Mouse (Mus musculus) lung, postnatal 0 days (tissue): ENCODE results near the gene Nav3. TPM values are rescaled to one million over a fixed set of nuclear protein-coding genes. Genes with fewer than 3 reads are reported as not detected.

Experiments
- ATAC-seq: fragments of 200-750 bp; cut with Nextera tagmentation; 2 replicates; pipeline ENCODE4 v1.8.0; 2017; ENCODE audit warnings: moderate library complexity
- DNase-seq: peaks from one replicate; pipeline ENCODE4 v3.0.0-alpha.2; 2016; ENCODE audit warnings: low spot score
- H3K27ac ChIP-seq: fragments of 300-500 bp; sonication (generic); 2 replicates; pipeline ENCODE4 v1.5.1; 2014; ENCODE audit warnings: antibody characterized with exemption, mild to moderate bottlenecking, low read length, mixed read lengths
- H3K27me3 ChIP-seq: fragments of 300-500 bp; sonication (generic); replicated peaks from 2 replicates; pipeline ENCODE4 v1.6.1; 2014; ENCODE audit warnings: low read length, mixed read lengths; ENCODE audit not compliant: insufficient read depth
- H3K36me3 ChIP-seq: fragments of 300-500 bp; sonication (generic); 2 replicates; pipeline ENCODE4 v1.6.1; 2014; ENCODE audit warnings: low read length, mixed read lengths; ENCODE audit not compliant: insufficient read depth
- H3K4me1 ChIP-seq: fragments of 300-500 bp; sonication (generic); 2 replicates; pipeline ENCODE4 v1.6.1; 2014; ENCODE audit warnings: antibody characterized with exemption, low read depth, low read length, mixed read lengths; ENCODE audit not compliant: insufficient read depth
- H3K4me2 ChIP-seq: fragments of 300-500 bp; sonication (generic); replicated peaks from 2 replicates; pipeline ENCODE4 v1.6.1; 2014; ENCODE audit warnings: low read depth, mild to moderate bottlenecking, low read length, moderate library complexity, mixed read lengths
- H3K4me3 ChIP-seq: fragments of 300-500 bp; sonication (generic); 2 replicates; pipeline ENCODE4 v1.5.1; 2014; ENCODE audit warnings: low read depth, low read length
- H3K9ac ChIP-seq: fragments of 300-500 bp; sonication (generic); replicated peaks from 2 replicates; pipeline ENCODE4 v1.6.1; 2014; ENCODE audit warnings: low read depth, mild to moderate bottlenecking
- H3K9me3 ChIP-seq: fragments of 300-500 bp; sonication (generic); 2 replicates; pipeline ENCODE4 v1.6.1; 2016; ENCODE audit warnings: low read length, mixed read lengths
- CTCF ChIP-seq: IDR thresholded peaks from 2 replicates; pipeline ENCODE4 v1.5.1; 2016; ENCODE audit warnings: antibody characterized with exemption, mild to moderate bottlenecking
- EP300 ChIP-seq: IDR thresholded peaks from 2 replicates; pipeline ENCODE4 v1.6.1; 2016; ENCODE audit warnings: antibody characterized with exemption, mild to moderate bottlenecking, control low read depth
- WGBS: fragments of 180-500 bp; shearing (Covaris S2); extraction: QIAGEN DNeasy Blood & Tissue Kit; methylation state at CpG from one replicate; pipeline ENCODE4 v1.1.7; 2014; 5-methylcytosine and 5-hydroxymethylcytosine counted together
- polyA plus RNA-seq: library from polyadenylated mRNA; unstranded; fragments of >200 nt; fragmentation: Nextera tagmentation; extraction: Ambion mirVana; gene quantifications from 2 replicates; pipeline ENCODE4 v1.2.1, GENCODE M21; 2015

Gene Nav3
- polyA plus RNA-seq, 1 experiment from 2014 or later: 0.33 TPM

- no peak overlapping the region for H3K27ac ChIP-seq
- no peak overlapping the region for H3K9ac ChIP-seq
- ATAC-seq (no peak), DNase-seq (no peak)
- H3K27me3 ChIP-seq: no peaks in the 10 kb centered on the region
- no peaks in the 10 kb centered on the region for H3K9me3 ChIP-seq
- TF ChIP-seq EP300 (no peak), CTCF (no peak)
- no peak overlapping the region for H3K4me2 ChIP-seq
- H3K4me3 ChIP-seq: no peak overlapping the region
- H3K4me1 ChIP-seq: no peaks in the 10 kb centered on the region
- 53% methylated on average over 2 of the region's 2 CpGs for WGBS
- no peaks in the 10 kb centered on the region for H3K36me3 ChIP-seq
Observed at GRCm38 (mm10) chr10:110429052-110429451, 27.0 kb downstream of the Nav3 start.

GRCm38 (mm10) chr10:110421533-110421932, 34.5 kb downstream of the Nav3 start:
- no peaks in the 10 kb centered on the region for H3K27me3 ChIP-seq
- ATAC-seq (no peak), DNase-seq (no peak)
- no peak for TF ChIP-seq EP300
- TF ChIP-seq CTCF: no peak
- H3K4me3 ChIP-seq: no peak overlapping the region
- no peak overlapping the region for H3K27ac ChIP-seq
- no peaks in the 10 kb centered on the region for H3K4me1 ChIP-seq
- WGBS: 85% methylated on average over 5 of the region's 5 CpGs
- no peaks in the 10 kb centered on the region for H3K9me3 ChIP-seq
- no peak overlapping the region for H3K9ac ChIP-seq
- H3K36me3 ChIP-seq: no peaks in the 10 kb centered on the region
- H3K4me2 ChIP-seq: no peak overlapping the region

- Histone ChIP-seq H3K9me3 (no peaks in the 10 kb centered on the region), H3K27me3 (no peaks in the 10 kb centered on the region), H3K9ac (no peak overlapping the region), H3K36me3 (no peaks in the 10 kb centered on the region), H3K4me1 (no peaks in the 10 kb centered on the region), H3K4me3 (no peak overlapping the region), H3K27ac (no peak overlapping the region), H3K4me2 (no peak overlapping the region)
- no peak for DNase-seq
- 58% methylated on average over 5 of the region's 5 CpGs for WGBS
- no peak for ATAC-seq
- TF ChIP-seq EP300 (no peak), CTCF (no peak)
Observed at GRCm38 (mm10) chr10:110417003-110417402, 39.0 kb downstream of the Nav3 start.

GRCm38 (mm10) chr10:110415624-110416023, 40.4 kb downstream of the Nav3 start:
- Histone ChIP-seq H3K4me2 (no peak overlapping the region), H3K27me3 (no peaks in the 10 kb centered on the region), H3K9me3 (no peaks in the 10 kb centered on the region), H3K4me1 (no peaks in the 10 kb centered on the region), H3K9ac (no peak overlapping the region), H3K27ac (no peak overlapping the region), H3K4me3 (no peak overlapping the region), H3K36me3 (no peaks in the 10 kb centered on the region)
- no peak for ATAC-seq
- no peak for DNase-seq
- WGBS: 57% methylated on average over 3 of the region's 3 CpGs
- TF ChIP-seq CTCF: no peak
- TF ChIP-seq EP300: no peak

GRCm38 (mm10) chr10:110413281-110413897, 42.6 kb downstream of the Nav3 start:
- no peak for ATAC-seq
- DNase-seq: no peak
- WGBS: 80% methylated on average over 11 of the region's 11 CpGs
- Histone ChIP-seq H3K36me3 (no peaks in the 10 kb centered on the region), H3K9me3 (no peaks in the 10 kb centered on the region), H3K4me2 (no peak overlapping the region), H3K4me3 (no peak overlapping the region), H3K27ac (no peak overlapping the region), H3K27me3 (no peaks in the 10 kb centered on the region), H3K4me1 (no peaks in the 10 kb centered on the region), H3K9ac (no peak overlapping the region)
- TF ChIP-seq EP300: no peak
- TF ChIP-seq CTCF: no peak

- H3K27ac ChIP-seq: no peak overlapping the region
- no peak for TF ChIP-seq EP300
- no peak for TF ChIP-seq CTCF
- no peaks in the 10 kb centered on the region for H3K27me3 ChIP-seq
- H3K4me2 ChIP-seq: no peak overlapping the region
- no peaks in the 10 kb centered on the region for H3K9me3 ChIP-seq
- no peak overlapping the region for H3K9ac ChIP-seq
- no peak for DNase-seq
- WGBS: 89% methylated on average over 2 of the region's 2 CpGs
- H3K36me3 ChIP-seq: no peaks in the 10 kb centered on the region
- no peaks in the 10 kb centered on the region for H3K4me1 ChIP-seq
- no peak for ATAC-seq
- no peak overlapping the region for H3K4me3 ChIP-seq
Observed at GRCm38 (mm10) chr10:110402950-110403349, 53.1 kb downstream of the Nav3 start.

GRCm38 (mm10) chr10:110400642-110401041, 55.4 kb downstream of the Nav3 start:
- ATAC-seq (peak; percentile 62), DNase-seq (peak; percentile 38)
- H3K9me3 ChIP-seq: no peaks in the 10 kb centered on the region
- no peaks in the 10 kb centered on the region for H3K4me1 ChIP-seq
- no peaks in the 10 kb centered on the region for H3K36me3 ChIP-seq
- no peaks in the 10 kb centered on the region for H3K27me3 ChIP-seq
- no peak overlapping the region for H3K27ac ChIP-seq
- no peak overlapping the region for H3K4me3 ChIP-seq
- TF ChIP-seq CTCF (no peak), EP300 (no peak)
- no peak overlapping the region for H3K4me2 ChIP-seq
- no peak overlapping the region for H3K9ac ChIP-seq
- WGBS: 59% methylated on average over 6 of the region's 6 CpGs
